Mouse (Mus musculus): ENCODE results near the gene B3galnt1. TPM values are rescaled to one million over a fixed set of nuclear protein-coding genes. Genes with fewer than 3 reads are reported as not detected.

B3galnt1 gene
- 115 and 127 TPM in 2 replicates for polyA plus RNA-seq (2015; fragmentation: Nextera tagmentation; extraction: Ambion mirVana)

- WGBS: under 1% methylated on average over 66 of the region's 99 CpGs
- ATAC-seq: peak; percentile 94
- peak within 1 kb of the TSS; percentile 77 for H3K4me2 ChIP-seq (ENCODE audit: low read length)
These were observed at the start of gene B3galnt1 for GRCm38 (mm10) chr3:69598261-69599165. B3galnt1 (minus strand) TSS chr3:69598960.

DNA sequence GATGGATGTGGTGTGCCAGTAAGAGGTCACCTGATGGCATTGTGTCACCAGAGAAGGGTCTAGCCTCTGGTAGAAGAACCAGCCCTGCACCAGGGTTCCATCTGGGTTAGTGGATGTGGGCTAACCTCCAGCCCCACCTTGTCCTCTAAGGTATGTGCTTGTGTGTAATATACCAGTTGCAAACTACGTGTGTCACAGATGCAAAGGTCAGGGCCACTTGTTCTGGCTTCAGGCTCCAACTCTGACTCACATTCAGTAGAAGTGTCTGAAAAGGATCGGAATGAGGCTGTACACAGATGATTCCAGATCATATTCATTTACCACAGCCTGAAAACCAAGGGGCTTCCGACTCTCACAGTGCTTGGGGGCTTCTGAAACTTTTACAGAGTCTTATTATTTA, 35.8 kb upstream of the B3galnt1 start:
- WGBS: 92% methylated on average over 3 of the region's 3 CpGs

More at GRCm38 (mm10) chr3:69598261-69599165, at the start of gene B3galnt1:
- Histone ChIP-seq H3K36me3 (ENCODE audit: control insufficient read depth, insufficient read depth, low read length) (no peaks in the 10 kb centered on the region), H3K27ac (ENCODE audit: low read depth, low read length) (peak within 1 kb of the TSS; percentile 87), H3K27me3 (replicated peaks; ENCODE audit: control insufficient read depth, insufficient read depth, low read length) (no peaks in the 10 kb centered on the region), H3K4me3 (ENCODE audit: low read length) (peak within 1 kb of the TSS; percentile 91), H3K9ac (ENCODE audit: low read depth, low read length) (peak within 1 kb of the TSS; percentile 97), H3K9me3 (ENCODE audit: control insufficient read depth, low read length) (no peaks in the 10 kb centered on the region), H3K4me1 (ENCODE audit: control insufficient read depth, insufficient read depth, low read depth, low read length) (peaks cover 16% of the 10 kb centered on the region)

GRCm38 (mm10) chr3:69633706-69634420, 35.1 kb upstream of the B3galnt1 start:
- Histone ChIP-seq H3K4me2 (ENCODE audit: low read length) (no peak overlapping the region), H3K4me3 (ENCODE audit: low read length) (no peak overlapping the region), H3K27ac (ENCODE audit: low read depth, low read length) (no peak overlapping the region), H3K9ac (ENCODE audit: low read depth, low read length) (no peak overlapping the region), H3K27me3 (replicated peaks; ENCODE audit: control insufficient read depth, insufficient read depth, low read length) (no peaks in the 10 kb centered on the region), H3K9me3 (ENCODE audit: control insufficient read depth, low read length) (no peaks in the 10 kb centered on the region), H3K4me1 (ENCODE audit: control insufficient read depth, insufficient read depth, low read depth, low read length) (no peaks in the 10 kb centered on the region), H3K36me3 (ENCODE audit: control insufficient read depth, insufficient read depth, low read length) (no peaks in the 10 kb centered on the region)
- 83% methylated on average over 12 of the region's 12 CpGs for WGBS
- no peak for ATAC-seq

More for the DNA sequence above, 35.8 kb upstream of the B3galnt1 start:
- no peak overlapping the region for H3K27ac ChIP-seq (ENCODE audit: low read depth, low read length)
- ATAC-seq: no peak
- H3K36me3 ChIP-seq (ENCODE audit: control insufficient read depth, insufficient read depth, low read length): no peaks in the 10 kb centered on the region
- no peak overlapping the region for H3K4me2 ChIP-seq (ENCODE audit: low read length)
- H3K27me3 ChIP-seq (replicated peaks; ENCODE audit: control insufficient read depth, insufficient read depth, low read length): no peaks in the 10 kb centered on the region
- H3K9ac ChIP-seq (ENCODE audit: low read depth, low read length): no peak overlapping the region
- H3K4me3 ChIP-seq (ENCODE audit: low read length): no peak overlapping the region
- H3K9me3 ChIP-seq (ENCODE audit: control insufficient read depth, low read length): no peaks in the 10 kb centered on the region
- no peaks in the 10 kb centered on the region for H3K4me1 ChIP-seq (ENCODE audit: control insufficient read depth, insufficient read depth, low read depth, low read length)

DNA sequence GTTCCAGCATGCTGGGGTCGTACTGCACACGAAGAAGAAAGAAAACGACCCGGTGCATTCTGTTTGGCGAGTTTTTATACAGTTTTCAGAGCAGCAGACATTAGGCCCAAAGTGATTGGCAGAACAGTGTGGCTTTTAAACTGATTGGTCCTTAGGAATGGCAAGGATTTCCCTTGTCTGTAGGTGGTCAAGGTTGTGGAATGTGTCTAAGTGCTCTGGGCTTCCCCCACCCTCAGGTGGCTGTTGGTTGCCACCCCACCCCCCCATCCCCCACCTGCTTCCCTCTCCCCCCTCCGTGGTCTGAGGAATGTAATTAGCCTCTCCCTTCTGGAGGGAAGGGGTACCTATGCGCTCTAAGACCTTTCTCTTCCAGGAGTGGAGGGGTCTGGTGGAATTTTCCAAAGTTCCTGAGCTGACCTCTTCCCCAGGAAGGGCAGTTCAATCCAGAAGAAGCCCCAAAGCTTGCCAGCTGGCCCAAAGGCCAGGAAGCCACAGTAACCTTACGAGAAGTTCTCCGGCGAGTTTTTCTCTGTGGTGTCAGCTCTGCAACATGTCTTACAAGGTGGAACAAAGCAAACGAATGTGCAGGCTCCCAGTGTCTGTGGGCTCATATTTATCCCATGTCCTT, 28.3 kb upstream of the B3galnt1 start:
- Histone ChIP-seq H3K36me3 (ENCODE audit: control insufficient read depth, insufficient read depth, low read length) (no peaks in the 10 kb centered on the region), H3K9ac (ENCODE audit: low read depth, low read length) (no peak overlapping the region), H3K4me2 (ENCODE audit: low read length) (no peak overlapping the region), H3K27ac (ENCODE audit: low read depth, low read length) (no peak overlapping the region), H3K4me3 (ENCODE audit: low read length) (no peak overlapping the region), H3K27me3 (replicated peaks; ENCODE audit: control insufficient read depth, insufficient read depth, low read length) (no peaks in the 10 kb centered on the region), H3K9me3 (ENCODE audit: control insufficient read depth, low read length) (no peaks in the 10 kb centered on the region), H3K4me1 (ENCODE audit: control insufficient read depth, insufficient read depth, low read depth, low read length) (no peaks in the 10 kb centered on the region)
- no peak for ATAC-seq
- 75% methylated on average over 11 of the region's 11 CpGs for WGBS

DNA sequence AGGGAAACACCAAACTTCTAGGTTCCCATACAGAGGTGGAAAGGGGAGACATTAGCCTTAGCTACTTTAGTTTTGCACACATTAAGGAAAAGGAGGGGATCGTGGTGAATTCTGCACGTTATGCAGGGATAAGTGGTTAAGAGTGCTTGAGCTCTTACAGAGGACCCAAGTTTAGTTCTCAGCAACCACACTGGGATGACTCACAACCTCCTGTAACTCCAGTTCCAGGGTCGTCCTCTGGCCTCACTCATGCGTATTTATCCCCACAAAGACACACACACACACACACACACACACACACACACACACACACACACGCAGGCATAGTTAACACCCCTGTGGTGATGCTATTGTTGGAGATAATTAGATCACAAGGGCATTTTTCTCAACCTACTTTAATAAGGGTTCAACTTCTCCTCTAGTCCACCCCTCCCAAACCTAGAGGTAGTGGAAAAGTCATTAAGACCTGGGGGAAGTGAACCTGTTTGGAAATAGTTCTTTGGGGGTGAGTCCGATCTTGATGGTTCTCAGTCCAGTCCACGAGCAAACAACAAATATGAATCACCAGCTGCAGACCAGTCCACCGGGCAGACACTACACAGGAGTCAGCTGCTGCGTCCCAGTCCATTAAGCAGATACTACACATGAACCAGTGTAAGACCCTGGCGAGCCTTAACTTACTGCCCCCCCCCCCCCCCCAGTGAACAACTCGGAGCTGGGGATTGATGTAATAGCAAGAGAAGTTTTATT, 27.6 kb upstream of the B3galnt1 start:
- ATAC-seq: no peak

DNA sequence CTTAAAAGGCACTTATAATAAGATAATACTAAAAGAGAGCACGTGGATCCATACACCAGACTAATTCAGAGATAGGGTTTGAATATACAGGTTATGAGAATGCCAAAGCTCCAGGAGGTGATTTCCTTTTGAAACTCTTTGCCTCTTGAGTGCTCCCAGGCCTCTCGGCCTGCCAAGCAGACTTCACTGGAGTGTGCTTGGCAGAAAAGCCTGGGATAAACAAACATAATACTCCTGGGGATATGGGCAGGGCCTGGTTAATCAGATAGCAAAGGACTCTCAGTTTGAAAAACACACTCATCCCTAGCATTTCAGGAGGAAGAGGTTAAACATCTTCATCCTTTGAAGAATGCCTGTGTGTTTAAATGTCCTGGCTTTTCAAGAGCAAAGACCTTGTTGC, 25.4 kb upstream of the B3galnt1 start:
- Histone ChIP-seq H3K27me3 (replicated peaks; ENCODE audit: control insufficient read depth, insufficient read depth, low read length) (no peaks in the 10 kb centered on the region), H3K36me3 (ENCODE audit: control insufficient read depth, insufficient read depth, low read length) (no peaks in the 10 kb centered on the region), H3K4me1 (ENCODE audit: control insufficient read depth, insufficient read depth, low read depth, low read length) (no peaks in the 10 kb centered on the region), H3K27ac (ENCODE audit: low read depth, low read length) (no peak overlapping the region), H3K4me2 (ENCODE audit: low read length) (no peak overlapping the region), H3K4me3 (ENCODE audit: low read length) (no peak overlapping the region), H3K9ac (ENCODE audit: low read depth, low read length) (no peak overlapping the region), H3K9me3 (ENCODE audit: control insufficient read depth, low read length) (no peaks in the 10 kb centered on the region)
- ATAC-seq: no peak
- WGBS: 93% methylated on average over 2 of the region's 2 CpGs

More for the DNA sequence above, 27.6 kb upstream of the B3galnt1 start:
- H3K27ac ChIP-seq (ENCODE audit: low read depth, low read length): no peak overlapping the region
- no peak overlapping the region for H3K4me3 ChIP-seq (ENCODE audit: low read length)
- H3K27me3 ChIP-seq (replicated peaks; ENCODE audit: control insufficient read depth, insufficient read depth, low read length): no peaks in the 10 kb centered on the region
- H3K9me3 ChIP-seq (ENCODE audit: control insufficient read depth, low read length): no peaks in the 10 kb centered on the region
- no peaks in the 10 kb centered on the region for H3K4me1 ChIP-seq (ENCODE audit: control insufficient read depth, insufficient read depth, low read depth, low read length)
- 79% methylated on average over 11 of the region's 11 CpGs for WGBS
- H3K36me3 ChIP-seq (ENCODE audit: control insufficient read depth, insufficient read depth, low read length): no peaks in the 10 kb centered on the region
- no peak overlapping the region for H3K9ac ChIP-seq (ENCODE audit: low read depth, low read length)
- H3K4me2 ChIP-seq (ENCODE audit: low read length): no peak overlapping the region

DNA sequence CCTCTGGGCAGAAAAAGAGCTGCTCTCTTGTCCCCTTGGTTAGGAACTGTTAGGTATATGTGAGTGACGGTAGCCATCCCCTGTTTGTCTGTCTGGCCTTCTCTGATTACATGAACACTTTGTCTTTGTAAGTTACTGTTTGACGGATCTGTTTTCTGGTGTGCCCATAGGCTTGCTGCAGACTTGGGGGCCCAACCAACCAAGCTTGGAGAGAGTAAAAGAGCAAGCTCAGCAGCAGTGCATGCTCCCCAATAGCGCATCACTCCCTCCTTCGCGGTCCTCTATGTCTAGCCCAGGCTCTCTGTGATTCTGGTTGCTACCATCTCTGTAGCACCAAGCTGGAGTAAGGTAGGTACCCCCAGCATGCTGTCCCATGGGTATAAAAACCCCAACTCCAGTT, 9.1 kb upstream of the B3galnt1 start:
- WGBS: 94% methylated on average over 5 of the region's 5 CpGs
- no peaks in the 10 kb centered on the region for H3K36me3 ChIP-seq (ENCODE audit: control insufficient read depth, insufficient read depth, low read length)
- H3K27me3 ChIP-seq (replicated peaks; ENCODE audit: control insufficient read depth, insufficient read depth, low read length): no peaks in the 10 kb centered on the region
- H3K4me3 ChIP-seq (ENCODE audit: low read length): no peak overlapping the region
- no peak overlapping the region for H3K27ac ChIP-seq (ENCODE audit: low read depth, low read length)
- H3K9me3 ChIP-seq (ENCODE audit: control insufficient read depth, low read length): peaks cover 4% of the 10 kb centered on the region; the same call in 1 of the 2 replicates
- no peak overlapping the region for H3K4me2 ChIP-seq (ENCODE audit: low read length)
- ATAC-seq: no peak
- H3K9ac ChIP-seq (ENCODE audit: low read depth, low read length): no peak overlapping the region
- no peaks in the 10 kb centered on the region for H3K4me1 ChIP-seq (ENCODE audit: control insufficient read depth, insufficient read depth, low read depth, low read length)

DNA sequence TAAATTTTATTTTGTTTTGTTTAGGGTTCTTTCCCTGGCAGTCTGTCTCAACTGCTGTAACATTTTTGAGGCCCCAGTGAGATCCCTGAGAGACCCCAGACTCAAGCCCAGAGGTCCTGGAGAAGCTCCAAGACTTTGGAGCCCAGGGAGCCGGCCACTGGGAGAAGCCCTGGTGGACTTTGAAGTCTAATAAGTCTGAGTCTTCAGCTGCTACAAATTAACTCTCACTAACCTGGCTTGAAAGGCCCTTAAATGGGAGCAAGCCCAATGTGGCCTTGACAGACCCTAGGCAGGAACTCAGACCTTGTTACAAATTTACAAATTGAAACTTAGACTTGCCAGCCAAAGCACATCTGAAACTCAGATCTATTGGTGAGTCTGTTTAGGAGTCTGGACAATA, 8.7 kb upstream of the B3galnt1 start:
- 50% methylated on average over 1 of the region's 1 CpGs for WGBS
- Histone ChIP-seq H3K9ac (ENCODE audit: low read depth, low read length) (no peak overlapping the region), H3K4me2 (ENCODE audit: low read length) (no peak overlapping the region), H3K27ac (ENCODE audit: low read depth, low read length) (no peak overlapping the region), H3K36me3 (ENCODE audit: control insufficient read depth, insufficient read depth, low read length) (no peaks in the 10 kb centered on the region), H3K4me1 (ENCODE audit: control insufficient read depth, insufficient read depth, low read depth, low read length) (no peaks in the 10 kb centered on the region), H3K9me3 (ENCODE audit: control insufficient read depth, low read length) (0 out of 2 replicates have a peak, but pooled peaks cover 2% of the 10 kb centered on the region), H3K4me3 (ENCODE audit: low read length) (no peak overlapping the region), H3K27me3 (replicated peaks; ENCODE audit: control insufficient read depth, insufficient read depth, low read length) (no peaks in the 10 kb centered on the region)
- no peak for ATAC-seq

Data from hindbrain, embryonic 16.5 days (tissue).